Mouse (Mus musculus) 3T3-L1 (cell line): ENCODE data around the gene Omt2b.
"Not testable (repeated sequence)": the region's sequence is repeated elsewhere in the genome, so short reads cannot be mapped to it uniquely, and the experiment has no call there.

Source experiments
- DNase-seq: peaks from one replicate; pipeline ENCODE4 v3.0.0-alpha.2; 2015; ENCODE audit warnings: low read depth, low spot score

The Omt2b gene

GRCm38 (mm10) chr9:78351504-78352220, 24.3 kb downstream of the Omt2b start:
- peak; percentile 36 for DNase-seq

DNA sequence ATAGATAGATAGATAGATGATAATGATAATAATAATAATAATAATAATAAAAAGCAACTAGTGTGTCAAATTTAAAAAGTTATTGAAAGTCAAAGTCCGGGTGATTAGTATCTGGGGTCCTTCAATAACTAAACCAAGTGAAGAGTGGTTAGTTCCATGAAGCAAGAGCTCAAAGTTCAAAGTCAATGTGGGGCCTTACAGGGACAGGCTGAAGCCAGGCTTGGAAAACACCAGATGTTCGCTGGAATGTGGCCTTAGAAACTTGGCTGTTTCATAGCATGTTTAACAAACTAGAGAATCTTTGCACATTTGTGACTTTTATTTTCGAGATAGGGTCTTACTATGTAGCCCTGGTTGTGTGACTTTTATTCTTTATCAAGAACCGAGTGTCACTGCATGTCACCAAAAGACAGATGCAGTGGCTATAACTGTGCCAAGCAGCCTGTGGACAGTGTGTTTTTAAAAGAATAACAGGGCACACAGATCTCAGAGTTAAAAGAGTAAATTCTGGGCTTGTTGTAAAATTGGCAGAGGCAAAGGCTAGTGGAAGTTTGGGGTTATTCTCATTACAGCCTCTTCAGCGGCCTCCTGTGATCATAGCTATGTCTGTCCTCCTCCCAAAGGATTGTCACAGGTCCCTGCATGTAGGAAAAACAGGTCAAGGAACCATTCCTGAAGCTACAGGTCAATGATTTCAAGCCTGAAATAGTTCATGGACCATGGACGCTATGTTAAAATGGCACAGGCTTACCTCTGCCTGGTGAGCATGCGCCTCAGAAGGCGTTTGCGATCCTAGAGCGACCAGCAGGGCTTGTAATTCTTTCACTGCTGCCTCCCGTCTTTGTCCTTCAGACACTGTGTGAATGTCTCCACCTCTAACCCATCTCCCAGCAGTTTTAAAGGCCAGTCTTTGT, 27.5 kb downstream of the Omt2b start:
- DNase-seq, result peak; percentile 19

- DNase-seq, result no peak
These were observed 28.2 kb downstream of the Omt2b start, which contains the start of gene Gsta2 for GRCm38 (mm10) chr9:78355611-78356010. TSS of gene Gsta2 (minus strand) at chr9:78355788.

- DNase-seq, result peak; percentile 55
These were observed 30.7 kb downstream of the Omt2b start for GRCm38 (mm10) chr9:78358053-78358452.

GRCm38 (mm10) chr9:78359750-78360483, 32.5 kb downstream of the Omt2b start:
- DNase-seq, result no peak

GRCm38 (mm10) chr9:78360484-78360872, 33.1 kb downstream of the Omt2b start:
- DNase-seq, result no peak

DNA sequence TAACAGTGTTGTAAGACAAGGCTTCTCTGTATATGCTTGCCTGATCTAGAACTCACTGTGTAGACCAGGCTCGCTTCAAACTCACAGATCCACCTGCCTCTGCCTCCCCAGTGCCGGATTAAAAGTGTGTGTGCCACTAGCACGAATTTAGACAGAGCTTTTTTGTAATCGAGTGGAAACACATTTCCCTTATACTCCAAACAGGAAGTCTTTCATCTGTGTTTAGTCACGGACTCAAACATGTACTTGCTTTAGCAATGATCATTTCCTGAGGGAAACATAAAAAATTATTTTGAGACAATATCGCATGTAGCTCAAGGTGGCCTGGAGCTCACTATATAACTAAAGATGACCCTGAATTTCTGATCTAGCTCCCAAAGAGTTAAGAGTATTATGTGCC, 36.0 kb downstream of the Omt2b start:
- no peak for DNase-seq

DNA sequence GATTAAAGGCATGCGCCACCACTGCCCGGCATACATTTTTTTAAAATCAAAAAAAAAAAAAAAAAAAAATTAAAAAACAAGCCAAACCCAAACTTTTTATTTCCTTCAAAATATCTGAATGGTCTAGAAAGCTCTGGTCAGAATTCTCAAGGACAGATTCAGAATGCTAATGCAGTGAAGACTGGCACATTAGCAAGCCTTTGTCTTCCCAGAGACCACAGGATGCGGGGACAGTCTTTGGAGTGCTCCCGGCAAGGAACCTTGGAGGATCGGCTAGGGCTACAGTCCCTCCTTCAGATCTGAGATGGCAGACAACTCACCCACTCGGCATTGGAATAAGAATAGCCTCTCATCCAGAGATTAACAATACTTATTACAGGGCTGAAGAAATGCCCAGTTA, 37.3 kb downstream of the Omt2b start:
- no peak for DNase-seq

- DNase-seq, result no peak
These were observed 38.6 kb downstream of the Omt2b start for GRCm38 (mm10) chr9:78365850-78366544.

- not testable (repeated sequence) for DNase-seq
These were observed 40.6 kb downstream of the Omt2b start, which contains the start of gene Dppa5a for GRCm38 (mm10) chr9:78367959-78368358. TSS of gene Dppa5a (minus strand) at chr9:78368177.

GRCm38 (mm10) chr9:78368671-78369293, 41.4 kb downstream of the Omt2b start:
- no peak for DNase-seq

GRCm38 (mm10) chr9:78369349-78369748, 42.0 kb downstream of the Omt2b start:
- no peak for DNase-seq

- no peak for DNase-seq
These were observed 42.4 kb downstream of the Omt2b start for GRCm38 (mm10) chr9:78369786-78370185.

DNA sequence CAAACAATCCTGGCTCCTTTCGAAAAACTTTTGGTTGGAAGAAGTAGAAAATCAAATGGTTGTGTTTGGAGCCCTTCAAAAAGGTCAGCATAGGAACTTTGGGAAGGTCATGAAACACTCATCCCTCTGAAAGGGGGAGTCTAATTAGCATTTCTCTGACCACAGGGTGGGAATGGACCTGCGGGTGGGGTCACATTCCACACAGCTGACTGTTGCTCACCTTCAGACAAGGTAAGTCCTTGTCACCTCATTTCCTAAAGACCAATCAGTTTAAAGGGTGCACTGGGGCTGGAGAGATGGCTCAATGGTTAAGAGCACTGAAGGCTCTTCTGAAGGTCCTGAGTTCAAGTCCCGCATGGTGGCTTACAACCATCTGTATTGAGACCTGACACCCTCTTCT, 44.1 kb downstream of the Omt2b start:
- DNase-seq, result no peak

- DNase-seq, result peak; percentile 15
These were observed 45.6 kb downstream of the Omt2b start for GRCm38 (mm10) chr9:78372827-78373504.

DNA sequence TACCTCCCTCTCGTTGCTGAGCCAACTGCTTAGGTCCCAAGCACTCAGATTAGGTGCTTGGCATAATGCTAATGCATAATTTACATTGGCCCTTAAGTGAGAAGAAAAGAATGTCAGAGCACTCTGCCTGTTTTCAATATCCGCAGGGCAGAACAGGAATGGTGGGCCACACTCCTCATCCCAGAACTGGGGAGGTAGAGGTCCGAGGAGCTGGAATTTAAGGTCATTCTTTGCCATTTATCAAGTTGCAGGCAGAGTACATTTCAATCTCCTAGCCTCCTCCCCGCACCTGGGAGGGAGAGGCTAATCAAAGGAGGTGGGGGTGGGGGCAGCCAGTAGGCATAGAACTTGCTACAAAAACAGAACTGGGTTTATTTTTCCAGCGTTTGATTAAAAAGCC, 47.0 kb downstream of the Omt2b start:
- no peak for DNase-seq

GRCm38 (mm10) chr9:78374885-78375389, 47.5 kb downstream of the Omt2b start:
- DNase-seq, result no peak

GRCm38 (mm10) chr9:78375486-78375885, 48.1 kb downstream of the Omt2b start:
- DNase-seq, result no peak

GRCm38 (mm10) chr9:78377546-78377945, 50.2 kb downstream of the Omt2b start:
- no peak for DNase-seq
